Mouse (Mus musculus): ENCODE data around the gene Oosp3.

Gene Oosp3

DNA sequence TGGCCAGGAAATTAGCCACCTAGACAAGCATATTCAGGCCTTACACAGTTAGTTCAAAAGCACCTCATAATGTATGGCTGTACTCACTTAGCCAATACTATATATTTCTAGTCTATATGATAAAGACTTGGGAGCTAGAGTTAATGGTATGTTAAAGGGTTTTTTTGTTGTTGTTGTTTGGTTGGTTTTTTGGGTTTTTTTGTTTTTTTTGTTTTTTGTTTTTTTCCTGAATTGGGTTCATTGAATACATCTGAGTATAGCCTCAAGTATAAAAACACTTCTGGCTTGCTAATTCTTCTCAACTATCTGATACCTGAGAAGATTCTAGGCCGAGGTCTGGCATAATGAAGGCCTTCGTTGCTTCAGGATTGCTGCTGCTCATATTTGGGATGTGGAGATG is at the start of gene Oosp3:
Gene Oosp3 (plus strand): TSS at position 301 of the 400 bp plus-strand sequence.
- DNase-seq, result no peak

GRCm38 (mm10) chr19:11649564-11649963 is 47.3 kb upstream of the Oosp3 start:
- DNase-seq, result no peak

GRCm38 (mm10) chr19:11659142-11659541 is 37.7 kb upstream of the Oosp3 start:
- DNase-seq, result no peak

DNA sequence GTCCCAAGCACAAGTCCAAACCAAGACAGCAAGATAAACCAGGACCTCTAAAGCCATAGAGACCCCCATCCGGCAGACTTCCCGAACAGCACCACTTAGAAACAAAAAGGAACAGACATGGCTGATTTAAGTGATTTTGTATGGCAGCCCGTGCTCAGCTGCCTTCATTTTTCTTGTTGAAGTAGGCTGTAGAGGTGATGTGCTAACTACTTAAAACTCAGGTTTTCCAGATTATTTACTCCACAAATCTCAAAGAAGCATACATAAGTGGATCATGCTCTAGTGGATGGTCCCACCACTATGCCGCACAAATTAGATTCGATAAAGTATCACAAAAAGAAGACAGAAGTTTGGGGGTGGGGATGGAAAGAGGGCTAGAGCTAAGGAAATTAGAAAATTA is 36.4 kb upstream of the Oosp3 start, which contains the start of gene Oosp2:
Gene Oosp2 (minus strand): TSS at position 101 of the 400 bp plus-strand sequence.
- no peak for DNase-seq

- DNase-seq, result no peak
Observed at GRCm38 (mm10) chr19:11661562-11661961, 35.3 kb upstream of the Oosp3 start.

- peak; percentile 3 for DNase-seq
Observed at GRCm38 (mm10) chr19:11690839-11691238, 6.0 kb upstream of the Oosp3 start, which contains the start of gene Oosp1. TSS of gene Oosp1 (minus strand) at chr19:11691150.

DNA sequence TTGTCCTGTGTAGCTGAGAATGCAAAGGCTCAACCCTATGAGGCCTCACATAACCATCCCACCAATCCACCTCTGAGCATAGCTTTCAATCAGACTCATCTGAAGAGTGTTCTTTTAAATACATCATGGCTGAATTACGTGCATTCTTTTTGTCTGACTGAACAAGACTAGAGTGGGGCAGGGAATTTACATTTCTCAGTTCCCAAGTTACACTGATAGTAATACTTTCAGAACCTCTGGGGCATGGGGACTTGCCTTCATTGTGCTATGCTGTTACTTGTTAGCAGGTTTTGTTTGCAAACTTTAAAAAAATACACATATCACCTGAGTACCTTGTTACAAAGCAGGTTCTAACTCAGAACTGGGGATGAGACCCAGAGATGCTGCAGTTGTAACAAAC is 5.4 kb upstream of the Oosp3 start:
- no peak for DNase-seq

DNA sequence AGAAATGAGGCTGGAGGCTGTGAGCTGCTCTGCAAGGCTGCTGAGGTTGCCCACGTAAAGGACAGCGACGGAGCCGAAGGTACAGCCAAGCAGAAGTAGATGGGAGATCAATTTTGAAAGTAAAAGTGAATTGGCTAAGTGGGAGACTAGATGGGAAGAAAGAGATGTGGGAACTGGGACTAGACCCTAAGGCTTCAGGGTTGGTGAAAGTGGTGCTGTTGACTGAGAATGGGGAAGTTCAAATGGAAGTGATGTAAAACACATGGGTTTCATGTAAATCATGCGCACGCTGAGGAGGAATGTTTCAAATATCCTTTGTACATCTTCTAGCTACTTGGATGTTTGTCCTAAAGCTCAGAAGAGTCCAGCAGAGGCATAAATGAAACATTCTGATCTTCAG is 1.5 kb downstream of the Oosp3 start:
- DNase-seq, result no peak

- no peak for DNase-seq
Observed at GRCm38 (mm10) chr19:11712451-11712850, 15.6 kb downstream of the Oosp3 start.

GRCm38 (mm10) chr19:11720071-11720470 is 23.2 kb downstream of the Oosp3 start:
- DNase-seq, result no peak

- DNase-seq, result no peak
Observed at GRCm38 (mm10) chr19:11723870-11724269, 27.0 kb downstream of the Oosp3 start.

DNA sequence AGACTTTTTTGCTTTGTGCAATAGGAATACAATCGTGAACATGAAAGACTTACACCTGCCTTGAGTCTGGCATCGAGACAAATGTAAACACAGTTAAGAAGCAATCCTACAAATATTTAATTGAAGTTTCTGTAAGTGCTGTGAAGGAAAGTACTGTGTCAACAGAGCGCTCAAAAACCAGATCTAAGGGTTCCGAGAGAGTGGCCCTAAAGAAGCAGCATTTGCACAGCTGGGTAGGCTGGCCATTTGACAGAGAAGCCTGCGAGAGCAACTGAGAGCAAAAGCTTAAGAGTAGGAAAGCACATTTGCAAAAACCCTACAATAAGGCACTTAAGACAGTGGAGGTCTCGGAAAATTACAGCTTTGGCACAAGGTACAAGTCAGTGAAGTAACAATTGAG is 27.4 kb downstream of the Oosp3 start:
- DNase-seq, result no peak

- no peak for DNase-seq
Observed at GRCm38 (mm10) chr19:11725915-11726314, 29.1 kb downstream of the Oosp3 start.

GRCm38 (mm10) chr19:11727304-11727703 is 30.4 kb downstream of the Oosp3 start:
- no peak for DNase-seq

DNA sequence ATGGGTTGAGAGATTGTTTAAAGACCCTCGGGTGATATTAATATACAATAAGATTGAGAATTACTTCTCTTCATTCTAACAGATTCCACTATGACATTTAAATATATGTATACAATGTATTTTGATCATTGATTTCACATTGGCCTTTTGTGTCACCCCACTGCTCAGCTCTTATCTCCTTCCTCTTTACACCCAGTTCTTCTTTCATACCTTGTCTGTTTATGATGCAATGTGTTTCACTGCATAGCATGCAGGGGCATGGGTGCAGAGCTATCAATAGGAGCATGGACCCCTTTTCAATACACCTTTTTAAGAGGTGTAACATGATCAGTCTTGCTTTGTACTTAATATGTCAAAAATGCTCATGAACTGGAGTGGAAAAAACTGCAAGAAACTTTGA is 33.4 kb downstream of the Oosp3 start:
- no peak for DNase-seq

GRCm38 (mm10) chr19:11736455-11736854 is 39.6 kb downstream of the Oosp3 start:
- DNase-seq, result no peak

GRCm38 (mm10) chr19:11745680-11746079 is 48.8 kb downstream of the Oosp3 start:
- no peak for DNase-seq

DNA sequence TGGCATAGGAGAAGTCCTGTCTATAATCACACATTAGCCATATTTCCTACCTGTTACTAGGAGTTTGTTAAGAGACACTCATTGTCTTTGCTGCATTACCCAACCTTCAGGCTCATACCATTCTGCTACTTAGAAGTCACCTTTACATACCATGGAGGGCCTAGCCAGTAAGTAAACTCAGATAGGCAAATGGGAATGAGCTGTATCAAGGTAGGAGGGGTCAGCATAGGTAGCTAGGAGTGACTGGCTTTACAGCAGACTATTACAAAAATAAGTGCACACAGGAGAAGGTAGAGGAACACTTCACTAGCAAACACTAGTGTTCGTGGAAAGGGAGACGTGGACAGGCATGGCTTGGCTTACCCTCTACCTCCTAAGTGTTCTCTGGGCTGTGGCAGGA is 50.4 kb downstream of the Oosp3 start, which contains the start of gene Gif:
Gene Gif (plus strand): TSS at position 257 of the 400 bp plus-strand sequence.
- no peak for DNase-seq

Measured in thymus, postnatal 25 days (tissue).